Mouse (Mus musculus) kidney, embryonic 14.5 days (tissue): Measurements from ENCODE around the gene Tssc4. TPM values are rescaled to one million over a fixed set of nuclear protein-coding genes. Genes with fewer than 3 reads are reported as not detected.
A peak's percentile ranks its signal among the peaks of the same experiment; 100 is the strongest.

Experiments
- ATAC-seq: fragments of 200-750 bp; cut with Nextera tagmentation; 2 replicates; pipeline ENCODE4 v1.8.0; 2017; ENCODE audit warnings: moderate number of reproducible peaks, mild to moderate bottlenecking, moderate TSS enrichment, moderate library complexity; ENCODE audit not compliant: low FRiP score, low TSS enrichment
- H3K27ac ChIP-seq: fragments of 300-500 bp; sonication (generic); 2 replicates; pipeline ENCODE4 v1.5.1; 2014; ENCODE audit warnings: low read depth, mild to moderate bottlenecking, low read length, moderate library complexity, mixed read lengths
- H3K27me3 ChIP-seq: fragments of 300-500 bp; sonication (generic); 2 replicates; pipeline ENCODE4 v1.6.1; 2014; ENCODE audit warnings: mild to moderate bottlenecking, low read length; ENCODE audit not compliant: control insufficient read depth, insufficient read depth
- H3K36me3 ChIP-seq: fragments of 300-500 bp; sonication (generic); 2 replicates; pipeline ENCODE4 v1.6.1; 2014; ENCODE audit warnings: low read length, mixed read lengths; ENCODE audit not compliant: control insufficient read depth, insufficient read depth
- H3K4me1 ChIP-seq: fragments of 300-500 bp; sonication (generic); 2 replicates; pipeline ENCODE4 v1.6.1; 2014; ENCODE audit warnings: low read length, mixed read lengths; ENCODE audit not compliant: control insufficient read depth, insufficient read depth
- H3K4me2 ChIP-seq: fragments of 300-500 bp; sonication (generic); replicated peaks from 2 replicates; pipeline ENCODE4 v1.6.1; 2014; ENCODE audit warnings: low read depth, mild to moderate bottlenecking, low read length
- H3K4me3 ChIP-seq: fragments of 300-500 bp; sonication (generic); 2 replicates; pipeline ENCODE4 v1.5.1; 2014; ENCODE audit warnings: mild to moderate bottlenecking, low read length
- H3K9ac ChIP-seq: fragments of 300-500 bp; sonication (generic); 2 replicates; pipeline ENCODE4 v1.6.1; 2014; ENCODE audit warnings: low read depth, mild to moderate bottlenecking, low read length, moderate library complexity
- H3K9me3 ChIP-seq: fragments of 300-500 bp; sonication (generic); 2 replicates; pipeline ENCODE4 v1.6.1; 2016; ENCODE audit warnings: low read length; ENCODE audit not compliant: control insufficient read depth
- WGBS: fragments of 180-500 bp; shearing (Covaris S2); extraction: QIAGEN DNeasy Blood & Tissue Kit; methylation state at CpG from one replicate; pipeline ENCODE4 v1.1.7; 2014; 5-methylcytosine and 5-hydroxymethylcytosine counted together
- polyA plus RNA-seq: library from polyadenylated mRNA; unstranded; fragments of >200 nt; fragmentation: Nextera tagmentation; extraction: Ambion mirVana; gene quantifications from 2 replicates; pipeline ENCODE4 v1.2.1, GENCODE M21; 2014

Tssc4 gene
- polyA plus RNA-seq, 1 experiment from 2014 or later, result 74.4 TPM

DNA sequence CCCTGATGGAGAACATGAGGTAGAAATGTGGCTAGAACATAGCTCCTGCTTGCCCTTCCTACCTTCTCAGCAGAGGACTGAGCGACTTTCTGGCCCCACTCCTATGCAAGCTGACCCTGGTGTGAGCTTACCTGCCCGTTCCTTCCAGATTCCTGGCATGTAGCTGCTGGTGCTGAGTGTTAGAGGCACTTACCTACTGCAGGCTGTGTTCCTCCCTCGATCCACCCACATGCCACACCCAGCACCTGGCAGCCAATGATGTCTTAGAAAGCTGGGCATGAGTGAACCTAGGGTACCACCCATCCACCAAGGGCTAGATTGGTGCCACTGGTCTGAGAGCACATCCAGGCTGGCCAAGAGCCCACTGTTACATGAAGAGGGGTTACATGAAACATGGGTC, 24.8 kb downstream of the Tssc4 start:
- WGBS, result 76% methylated on average over 3 of the region's 3 CpGs
- Histone ChIP-seq H3K4me1 (no peaks in the 10 kb centered on the region), H3K4me2 (no peak overlapping the region), H3K27ac (no peak overlapping the region), H3K4me3 (no peak overlapping the region), H3K9ac (no peak overlapping the region), H3K36me3 (no peaks in the 10 kb centered on the region), H3K27me3 (no peaks in the 10 kb centered on the region; the same call in 1 of the 2 replicates), H3K9me3 (no peaks in the 10 kb centered on the region)
- no peak for ATAC-seq

DNA sequence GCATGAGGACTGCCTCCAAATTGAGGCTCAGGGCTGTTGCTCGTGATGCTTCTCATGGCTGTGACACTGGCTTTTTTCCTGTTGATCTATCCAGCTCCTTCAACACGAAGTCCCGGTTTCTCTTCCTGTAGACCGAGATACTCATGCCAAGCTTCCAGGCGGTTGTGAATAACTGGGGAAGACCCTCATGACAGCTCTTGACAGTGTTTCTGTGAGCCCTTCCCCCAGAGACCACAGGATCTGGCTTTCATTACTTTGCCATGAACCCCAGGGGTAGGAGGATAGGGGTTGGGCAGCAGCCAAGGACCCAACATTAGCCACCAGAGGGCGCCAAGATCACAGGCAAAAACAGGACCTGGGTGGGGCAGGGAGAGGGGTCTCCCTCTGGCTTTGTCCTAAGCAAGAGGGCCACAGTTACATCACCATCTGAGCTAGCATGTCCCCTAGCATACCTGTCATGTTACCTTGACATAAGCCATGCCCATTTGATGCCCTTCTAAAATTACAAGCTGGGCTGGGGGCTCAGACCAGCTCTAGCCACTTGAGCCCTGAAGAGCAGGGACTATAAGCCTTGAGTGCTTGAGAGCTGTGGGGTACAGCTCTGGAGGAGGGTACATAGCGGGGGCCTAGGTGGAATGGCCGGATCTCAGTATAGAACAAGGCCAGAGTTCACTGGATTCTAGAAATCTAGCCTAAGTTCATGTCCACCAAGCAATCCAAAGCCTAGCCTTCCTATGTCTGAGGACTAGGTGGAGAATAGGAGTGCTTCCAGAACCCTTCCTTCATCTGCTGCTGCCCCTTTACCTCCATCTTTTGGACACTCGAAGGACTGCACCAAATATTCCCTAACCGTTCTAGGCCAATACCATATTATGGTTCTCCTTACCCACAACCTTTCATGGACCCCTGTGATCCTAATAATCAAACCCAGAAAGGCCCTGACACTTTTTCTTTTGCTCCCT, 25.8 kb downstream of the Tssc4 start, which contains the start of gene Trpm5:
Gene Trpm5 (minus strand): TSS at position 51 of the 962 bp plus-strand sequence.
- Histone ChIP-seq H3K9me3 (no peaks in the 10 kb centered on the region), H3K36me3 (no peaks in the 10 kb centered on the region), H3K4me3 (no peak within 1 kb of the TSS), H3K9ac (no peak within 1 kb of the TSS), H3K4me1 (no peaks in the 10 kb centered on the region), H3K27me3 (no peaks in the 10 kb centered on the region; the same call in 1 of the 2 replicates), H3K27ac (no peak within 1 kb of the TSS), H3K4me2 (no peak within 1 kb of the TSS)
- WGBS, result 42% methylated on average over 10 of the region's 10 CpGs
- peak; percentile 72 for ATAC-seq

DNA sequence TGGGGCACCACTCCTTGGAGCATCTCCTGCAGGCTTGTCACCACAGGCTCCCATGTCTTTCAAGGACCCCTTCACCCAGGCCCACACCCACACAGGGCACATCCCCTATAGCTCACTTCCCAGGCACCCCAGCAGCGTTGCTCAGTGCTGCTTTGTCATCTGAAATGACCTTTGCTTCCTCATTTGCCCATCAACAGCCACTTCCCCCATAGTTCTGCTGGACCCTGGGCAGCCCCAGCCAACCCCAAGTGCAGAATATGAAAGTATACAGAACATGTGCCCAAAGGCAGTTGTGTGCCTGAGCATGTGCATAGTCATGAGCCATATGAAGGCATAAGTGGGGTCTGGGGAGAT, 26.5 kb downstream of the Tssc4 start:
- Histone ChIP-seq H3K4me2 (no peak overlapping the region), H3K27ac (no peak overlapping the region), H3K27me3 (no peaks in the 10 kb centered on the region; the same call in 1 of the 2 replicates), H3K4me3 (no peak overlapping the region), H3K36me3 (no peaks in the 10 kb centered on the region), H3K9ac (no peak overlapping the region), H3K4me1 (no peaks in the 10 kb centered on the region), H3K9me3 (no peaks in the 10 kb centered on the region)
- WGBS, result 45% methylated on average over 1 of the region's 1 CpGs
- ATAC-seq, result no peak

DNA sequence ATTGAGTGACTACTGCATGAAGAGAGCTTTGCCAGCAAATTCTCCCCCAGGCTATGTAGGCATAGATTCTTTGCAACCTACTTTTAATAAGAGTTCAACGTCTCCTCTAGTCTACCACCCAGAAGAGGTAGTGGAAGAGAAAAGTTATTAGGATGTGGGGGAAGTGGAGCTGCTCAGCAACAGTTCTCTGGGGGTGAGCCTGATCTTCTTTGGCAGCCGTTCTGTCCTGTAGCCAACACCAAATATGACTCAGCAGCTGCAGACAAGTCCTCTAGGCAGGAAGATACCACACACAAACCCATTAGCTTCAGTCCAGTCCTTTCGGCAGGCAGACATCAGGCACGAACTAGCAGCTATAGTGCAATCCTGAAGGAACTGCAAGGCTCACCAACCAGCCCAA, 31.7 kb downstream of the Tssc4 start:
- no peak overlapping the region for H3K9ac ChIP-seq
- ATAC-seq, result no peak
- H3K4me3 ChIP-seq, result no peak overlapping the region
- 72% methylated on average over 4 of the region's 4 CpGs for WGBS
- no peak overlapping the region for H3K27ac ChIP-seq
- no peaks in the 10 kb centered on the region for H3K4me1 ChIP-seq
- no peaks in the 10 kb centered on the region for H3K9me3 ChIP-seq
- no peak overlapping the region for H3K4me2 ChIP-seq
- H3K36me3 ChIP-seq, result no peaks in the 10 kb centered on the region
- H3K27me3 ChIP-seq, result peaks cover 2% of the 10 kb centered on the region; the same call in 1 of the 2 replicates

DNA sequence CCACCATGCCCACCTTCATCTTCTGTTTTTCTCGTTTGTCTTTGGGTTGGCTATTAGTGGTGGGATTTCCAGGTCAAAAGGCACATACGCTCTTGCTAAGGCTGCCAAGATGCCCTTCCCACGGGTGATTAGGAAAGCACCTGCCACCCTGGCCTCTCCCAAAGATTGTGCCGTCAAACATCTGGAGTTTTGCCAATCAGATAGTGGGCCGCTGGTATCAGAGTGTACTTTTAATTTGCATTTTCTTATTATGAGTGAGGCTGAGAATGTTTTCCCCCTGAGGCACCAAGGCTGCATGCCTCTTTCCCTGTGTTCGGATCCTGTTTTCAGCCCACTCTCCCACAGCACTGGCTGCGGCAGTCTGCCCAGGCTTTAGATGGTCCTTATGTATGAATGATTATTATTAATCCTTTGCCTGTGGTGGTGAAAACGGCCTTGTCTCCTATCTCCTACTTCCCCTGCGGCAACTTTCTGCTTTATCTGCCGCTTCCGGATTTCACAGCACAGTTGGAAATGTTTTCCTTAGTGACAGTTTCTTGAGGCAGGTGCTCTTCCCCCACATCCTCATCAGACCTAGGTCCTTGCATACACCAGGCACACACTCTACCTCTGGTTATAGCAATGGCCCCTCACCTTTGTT, 36.3 kb downstream of the Tssc4 start:
- no peaks in the 10 kb centered on the region for H3K9me3 ChIP-seq
- ATAC-seq, result no peak
- no peak overlapping the region for H3K9ac ChIP-seq
- H3K4me2 ChIP-seq, result no peak overlapping the region
- no peak overlapping the region for H3K4me3 ChIP-seq
- H3K36me3 ChIP-seq, result no peaks in the 10 kb centered on the region
- no peak overlapping the region for H3K27ac ChIP-seq
- H3K4me1 ChIP-seq, result peaks cover 13% of the 10 kb centered on the region
- peaks cover 29% of the 10 kb centered on the region for H3K27me3 ChIP-seq
- 65% methylated on average over 11 of the region's 11 CpGs for WGBS

DNA sequence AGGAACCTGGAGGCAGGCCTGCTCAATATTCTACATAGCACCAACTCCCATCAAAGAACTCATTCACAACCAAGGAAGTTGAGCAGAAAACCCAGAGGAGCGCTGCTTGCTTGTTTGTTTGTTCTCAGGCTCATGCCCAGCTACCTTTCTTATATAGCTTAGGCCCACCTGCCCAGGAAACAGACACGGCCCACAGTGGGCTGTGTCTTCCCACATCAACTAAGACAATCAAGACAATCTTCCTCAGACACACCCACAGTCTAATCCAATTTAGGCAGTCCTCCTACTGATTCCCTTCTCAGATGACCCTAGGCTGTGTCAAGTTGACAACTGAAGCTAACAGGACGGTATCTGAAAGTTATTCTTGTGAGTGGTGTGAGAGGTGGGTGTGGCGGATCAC, 37.0 kb downstream of the Tssc4 start, which contains the start of gene Kcnq1:
Gene Kcnq1 (plus strand): TSS at position 301 of the 400 bp plus-strand sequence.
- no peaks in the 10 kb centered on the region for H3K9me3 ChIP-seq
- no peak within 1 kb of the TSS for H3K27ac ChIP-seq
- peak within 1 kb of the TSS; percentile 45; the same call in 1 of the 2 replicates for H3K9ac ChIP-seq
- H3K4me3 ChIP-seq, result peak within 1 kb of the TSS; percentile 47
- WGBS, result 64% methylated on average over 4 of the region's 4 CpGs
- H3K4me1 ChIP-seq, result peaks cover 13% of the 10 kb centered on the region
- H3K4me2 ChIP-seq, result peak within 1 kb of the TSS; percentile 92
- peaks cover 29% of the 10 kb centered on the region for H3K27me3 ChIP-seq
- no peak for ATAC-seq
- H3K36me3 ChIP-seq, result no peaks in the 10 kb centered on the region

DNA sequence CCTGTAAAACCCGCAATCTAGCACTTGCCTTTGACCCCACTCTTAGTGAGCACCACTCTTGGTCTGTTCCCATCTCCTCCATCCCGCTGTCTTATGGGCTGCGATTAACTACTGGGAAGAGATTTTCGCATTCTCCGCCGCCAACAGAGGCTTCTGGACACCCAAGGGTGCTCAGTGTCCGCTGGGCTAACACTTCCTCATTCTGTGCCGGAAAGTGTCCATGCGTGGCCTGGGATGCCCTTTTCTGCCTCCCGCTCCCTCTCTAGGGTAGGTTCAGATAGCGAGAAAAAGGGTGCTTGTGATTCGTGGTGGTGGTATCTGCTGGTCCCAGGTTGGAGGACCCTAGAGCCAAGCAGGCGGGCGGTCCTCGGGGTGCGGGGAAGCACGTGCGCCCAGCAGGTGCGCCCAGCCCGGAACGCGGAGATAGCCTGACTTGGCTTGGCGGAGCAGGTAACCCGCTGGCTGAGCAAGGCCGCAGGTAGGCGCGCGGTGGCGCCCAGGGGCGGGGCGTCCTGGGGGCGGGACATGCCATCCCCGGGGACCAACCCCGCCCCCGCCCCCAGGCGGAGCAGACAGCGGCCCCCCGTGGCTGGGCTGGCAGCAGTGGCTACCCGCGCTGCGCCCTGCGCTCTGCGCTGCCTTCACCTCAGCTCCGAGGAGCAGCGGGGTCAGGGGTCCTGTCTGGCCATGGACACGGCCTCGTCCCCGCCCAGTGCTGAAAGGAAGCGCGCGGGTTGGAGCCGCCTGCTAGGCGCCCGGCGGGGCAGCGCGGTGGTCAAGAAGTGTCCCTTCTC, 37.8 kb downstream of the Tssc4 start:
- Histone ChIP-seq H3K4me3 (peak overlapping the region; percentile 47), H3K36me3 (no peaks in the 10 kb centered on the region), H3K27me3 (peaks cover 29% of the 10 kb centered on the region), H3K4me2 (peak overlapping the region; percentile 92), H3K9ac (peak overlapping the region; percentile 45; the same call in 1 of the 2 replicates), H3K4me1 (peaks cover 13% of the 10 kb centered on the region), H3K9me3 (no peaks in the 10 kb centered on the region), H3K27ac (no peak overlapping the region)
- 6% methylated on average over 54 of the region's 57 CpGs for WGBS
- peak; percentile 54 for ATAC-seq

DNA sequence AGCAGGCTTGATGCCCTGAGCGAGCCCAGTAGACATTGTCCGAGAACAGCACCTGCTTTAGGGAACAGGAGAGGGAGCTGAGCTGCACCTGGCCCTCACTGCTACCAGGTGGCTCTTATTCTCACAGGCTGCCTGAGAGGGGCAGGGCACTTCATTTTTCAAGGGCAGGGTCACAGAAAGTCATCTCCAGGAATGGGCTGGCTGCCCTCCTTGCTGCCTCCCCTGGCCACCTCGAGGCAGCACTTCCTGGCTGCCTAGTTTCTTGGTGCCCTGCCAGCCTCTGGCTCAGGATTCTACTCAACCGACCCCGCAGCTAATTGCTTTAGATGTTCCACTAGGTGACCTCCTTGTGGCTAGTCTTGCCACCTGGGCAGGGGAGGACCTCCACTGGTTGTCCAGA, 39.2 kb downstream of the Tssc4 start:
- no peak overlapping the region for H3K9ac ChIP-seq
- peaks cover 13% of the 10 kb centered on the region for H3K4me1 ChIP-seq
- no peak for ATAC-seq
- WGBS, result 31% methylated on average over 5 of the region's 5 CpGs
- H3K27ac ChIP-seq, result no peak overlapping the region
- H3K4me3 ChIP-seq, result no peak overlapping the region
- H3K36me3 ChIP-seq, result no peaks in the 10 kb centered on the region
- H3K9me3 ChIP-seq, result no peaks in the 10 kb centered on the region
- H3K27me3 ChIP-seq, result peaks cover 29% of the 10 kb centered on the region
- H3K4me2 ChIP-seq, result peak overlapping the region; percentile 19
